Mouse (Mus musculus): ENCODE measurements around the gene Tmem235. TPM values are rescaled to one million over a fixed set of nuclear protein-coding genes. Genes with fewer than 3 reads are reported as not detected.
A peak's percentile ranks its signal among the peaks of the same experiment; 100 is the strongest.

The Tmem235 gene
- total and polyA plus RNA-seq, 3 experiments = not detected

DNA sequence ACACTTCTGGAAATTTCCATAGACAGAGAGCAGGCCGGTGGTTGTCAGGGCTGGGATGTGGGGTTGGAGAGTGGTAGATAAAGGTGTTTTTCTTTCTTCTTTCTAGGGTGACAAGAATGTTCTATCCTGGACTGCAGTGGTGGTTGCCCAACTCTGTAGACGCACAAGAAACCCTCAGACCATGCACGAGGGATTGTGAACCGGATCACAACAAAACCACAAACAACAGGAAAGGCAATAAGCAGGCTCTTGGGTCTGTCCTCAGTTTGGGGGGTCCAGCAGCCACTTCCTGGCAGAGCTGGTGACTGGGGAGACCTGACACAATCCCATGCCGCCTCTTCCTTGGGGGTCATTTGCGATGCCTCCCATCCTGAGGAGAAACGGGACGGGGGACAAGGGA lies 48.8 kb downstream of the Tmem235 start:
- TF ChIP-seq CTCF (IDR thresholded peaks at IDR 0.05) (no peak), POLR2A (IDR thresholded peaks at IDR 0.05; ENCODE audit: insufficient read depth, low read depth, low read length) (no peak), EP300 (IDR thresholded peaks at IDR 0.05; ENCODE audit: insufficient read depth, low read depth, low read length) (no peak)
- Histone ChIP-seq H3K27me3 (ENCODE audit: control insufficient read depth, insufficient read depth, low read length) (no peaks in the 10 kb centered on the region), H3K4me1 (ENCODE audit: control insufficient read depth, insufficient read depth, low read length) (no peaks in the 10 kb centered on the region), H3K9ac (ENCODE audit: low read depth, low read length) (no peak overlapping the region), H3K27ac (no peak overlapping the region), H3K4me3 (no peak overlapping the region), H3K79me2 (replicated peaks; ENCODE audit: control insufficient read depth, insufficient read depth, low read length) (no peaks in the 10 kb centered on the region), H3K36me3 (ENCODE audit: control insufficient read depth, insufficient read depth, low read length) (no peaks in the 10 kb centered on the region)
- DNase-seq = no peak
- 77% methylated on average over 8 of the region's 8 CpGs for WGBS
- intact Hi-C loops (cut with DNase I) = no loop called here

DNA sequence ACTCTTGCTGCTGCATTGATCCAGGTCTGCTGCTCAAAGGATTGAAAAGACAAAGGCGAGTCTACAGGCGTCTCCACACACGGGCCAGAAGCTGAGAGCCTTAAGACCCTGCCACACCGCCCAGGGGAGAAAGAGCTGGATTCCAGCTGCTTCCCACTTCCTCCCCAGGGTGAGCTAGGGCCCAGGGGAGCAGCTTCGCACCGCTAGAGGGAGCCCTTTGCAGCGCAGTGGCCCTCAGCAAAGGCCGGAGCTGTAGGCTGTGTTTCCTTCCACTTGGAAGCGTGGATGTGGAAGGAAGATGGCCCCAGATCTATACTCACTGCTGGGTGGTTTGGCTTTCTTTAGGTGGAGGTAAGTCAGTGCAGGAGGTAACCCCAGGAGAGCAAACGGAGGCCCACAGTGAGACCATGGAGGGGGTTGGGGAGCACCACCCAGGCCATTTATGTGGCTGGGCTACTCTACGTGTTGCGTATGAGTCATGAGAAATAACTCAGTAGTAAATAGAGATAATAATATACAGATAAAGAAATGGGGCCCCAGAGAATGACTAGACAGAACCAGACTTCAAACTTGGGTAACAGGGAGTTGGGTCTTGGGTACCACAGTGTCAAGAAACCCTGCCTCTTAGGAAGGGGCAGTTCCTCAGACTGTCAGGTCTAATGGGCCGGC lies 52.3 kb downstream of the Tmem235 start:
- no peak for TF ChIP-seq POLR2A (IDR thresholded peaks at IDR 0.05; ENCODE audit: insufficient read depth, low read depth, low read length)
- TF ChIP-seq EP300 (IDR thresholded peaks at IDR 0.05; ENCODE audit: insufficient read depth, low read depth, low read length) = peak; percentile 93
- TF ChIP-seq CTCF (IDR thresholded peaks at IDR 0.05) = peak; percentile 96
- intact Hi-C loops (cut with DNase I) = loop anchor here (1.0 to 2.0 kb wide), 3 partner anchors 42 to 108 kb away; partner anchors contain the start of gene Socs3
- Histone ChIP-seq H3K27ac (no peak overlapping the region), H3K36me3 (ENCODE audit: control insufficient read depth, insufficient read depth, low read length) (no peaks in the 10 kb centered on the region), H3K27me3 (ENCODE audit: control insufficient read depth, insufficient read depth, low read length) (no peaks in the 10 kb centered on the region), H3K79me2 (replicated peaks; ENCODE audit: control insufficient read depth, insufficient read depth, low read length) (no peaks in the 10 kb centered on the region), H3K9ac (ENCODE audit: low read depth, low read length) (no peak overlapping the region), H3K4me3 (no peak overlapping the region), H3K4me1 (ENCODE audit: control insufficient read depth, insufficient read depth, low read length) (no peaks in the 10 kb centered on the region)
- WGBS = 29% methylated on average over 13 of the region's 13 CpGs
- DNase-seq = peak; percentile 85 to 89

DNA sequence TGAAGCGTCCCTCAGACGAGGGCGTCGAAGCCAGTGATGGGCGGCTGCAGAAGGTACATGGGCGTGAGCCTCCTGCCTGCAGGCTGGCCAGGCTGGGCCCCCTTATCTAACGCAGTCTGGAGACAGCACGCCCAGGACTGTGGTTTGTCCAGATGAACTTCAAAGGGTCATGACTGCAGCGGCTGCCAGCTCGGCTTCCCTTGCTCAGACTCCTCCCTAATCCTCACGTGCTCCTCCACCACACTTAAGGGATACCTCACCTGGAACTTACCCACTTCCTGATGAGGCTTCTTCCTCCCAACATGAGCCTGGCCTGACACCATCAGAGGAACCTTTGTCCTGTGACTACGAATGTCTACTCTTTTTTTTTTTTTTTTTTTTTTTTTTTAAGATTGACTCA lies 54.0 kb downstream of the Tmem235 start:
- no peaks in the 10 kb centered on the region for H3K79me2 ChIP-seq (replicated peaks; ENCODE audit: control insufficient read depth, insufficient read depth, low read length)
- 42% methylated on average over 12 of the region's 12 CpGs for WGBS
- no peak overlapping the region for H3K4me3 ChIP-seq
- TF ChIP-seq CTCF (IDR thresholded peaks at IDR 0.05) (no peak), EP300 (IDR thresholded peaks at IDR 0.05; ENCODE audit: insufficient read depth, low read depth, low read length) (no peak), POLR2A (IDR thresholded peaks at IDR 0.05; ENCODE audit: insufficient read depth, low read depth, low read length) (no peak)
- no peaks in the 10 kb centered on the region for H3K27me3 ChIP-seq (ENCODE audit: control insufficient read depth, insufficient read depth, low read length)
- DNase-seq = no peak
- no peak overlapping the region for H3K9ac ChIP-seq (ENCODE audit: low read depth, low read length)
- no peaks in the 10 kb centered on the region for H3K36me3 ChIP-seq (ENCODE audit: control insufficient read depth, insufficient read depth, low read length)
- no peak overlapping the region for H3K27ac ChIP-seq
- peaks cover 1% of the 10 kb centered on the region for H3K4me1 ChIP-seq (ENCODE audit: control insufficient read depth, insufficient read depth, low read length)
- intact Hi-C loops (cut with DNase I) = no loop called here

Other genes starting within 250 kb of the Tmem235 start
- gene Tnrc6c, start 206.5 kb upstream of the Tmem235 start, total RNA-seq (2021) = 10 to 100 TPM; 28.5 to 30.3 TPM
- 17.7 and 27.3 TPM in 2 replicates for gene Tnrc6c, start 206.5 kb upstream of the Tmem235 start, polyA plus RNA-seq (2012; rRNA removed)
- gene Tmc8, start 78.7 kb upstream of the Tmem235 start, total RNA-seq (2021) = 1 to 10 TPM; 3.3 to 3.7 TPM
- gene Tmc8, start 78.7 kb upstream of the Tmem235 start, polyA plus RNA-seq (2012; rRNA removed) = 6.1 and 9.5 TPM in 2 replicates
- gene Tmc6, start 78.6 kb upstream of the Tmem235 start, total RNA-seq (2021) = 10 to 100 TPM; 12.6 to 15.7 TPM
- 18.1 and 23.3 TPM in 2 replicates for gene Tmc6, start 78.6 kb upstream of the Tmem235 start, polyA plus RNA-seq (2012; rRNA removed)
- gene 6030468B19Rik, start 63.1 kb upstream of the Tmem235 start, total RNA-seq (2021) = not detected
- gene 6030468B19Rik, start 63.1 kb upstream of the Tmem235 start, polyA plus RNA-seq (2012; rRNA removed) = 0.16 TPM in 1 of 2 replicates, not detected in the other
- gene Gm20708, start 51.1 kb upstream of the Tmem235 start, total RNA-seq (2021) = under 1 TPM; 0.44 to 0.48 TPM
- gene Gm20708, start 51.1 kb upstream of the Tmem235 start, polyA plus RNA-seq (2012; rRNA removed) = 0.57 and 0.79 TPM in 2 replicates
- 100 to 1,000 TPM; 109 to 129 TPM for gene Syngr2, start 51.1 kb upstream of the Tmem235 start, total RNA-seq (2021)
- gene Syngr2, start 51.1 kb upstream of the Tmem235 start, polyA plus RNA-seq (2012; rRNA removed) = 217 and 273 TPM in 2 replicates
- gene Afmid, start 34.8 kb upstream of the Tmem235 start, total RNA-seq (2021) = 1 to 10 TPM; 2.5 to 3.2 TPM
- gene Afmid, start 34.8 kb upstream of the Tmem235 start, polyA plus RNA-seq (2012; rRNA removed) = 11.8 and 14.3 TPM in 2 replicates
- gene Tk1, start 34.7 kb upstream of the Tmem235 start, total RNA-seq (2021) = 1 to 10 TPM; 1.9 to 2.0 TPM
- 3.0 and 3.7 TPM in 2 replicates for gene Tk1, start 34.7 kb upstream of the Tmem235 start, polyA plus RNA-seq (2012; rRNA removed)
- under 1 TPM; 0.18 to 0.80 TPM for gene Birc5, start 11.5 kb upstream of the Tmem235 start, total RNA-seq (2021)
- gene Birc5, start 11.5 kb upstream of the Tmem235 start, polyA plus RNA-seq (2012; rRNA removed) = 0.35 and 0.79 TPM in 2 replicates
- 1 to 10 TPM; 9.2 to 9.3 TPM for gene Tha1, start 12.7 kb downstream of the Tmem235 start, total RNA-seq (2021)
- gene Tha1, start 12.7 kb downstream of the Tmem235 start, polyA plus RNA-seq (2012; rRNA removed) = 11.2 and 14.6 TPM in 2 replicates
- 1 to 10 TPM; 2.8 to 4.5 TPM for gene Socs3, start 109.3 kb downstream of the Tmem235 start, total RNA-seq (2021)
- gene Socs3, start 109.3 kb downstream of the Tmem235 start, polyA plus RNA-seq (2012; rRNA removed) = 3.7 and 4.4 TPM in 2 replicates
- 10 to 100 TPM; 17.9 to 18.1 TPM for gene Pgs1, start 125.5 kb downstream of the Tmem235 start, total RNA-seq (2021)
- 21.8 and 26.5 TPM in 2 replicates for gene Pgs1, start 125.5 kb downstream of the Tmem235 start, polyA plus RNA-seq (2012; rRNA removed)